Mouse (Mus musculus): ENCODE measurements around the gene Skap1.

GRCm38 (mm10) chr11:96711670-96712069, 247.3 kb downstream of the Skap1 start:
- TF ChIP-seq EP300 (IDR thresholded peaks at IDR 0.05; ENCODE audit: low read depth), result no peak
- no peak for TF ChIP-seq CTCF (IDR thresholded peaks at IDR 0.05; ENCODE audit: low read depth)
